Mouse (Mus musculus): ENCODE measurements around the gene Stat2. TPM values are rescaled to one million over a fixed set of nuclear protein-coding genes. Genes with fewer than 3 reads are reported as not detected.
"Not testable (repeated sequence)": the region's sequence is repeated elsewhere in the genome, so short reads cannot be mapped to it uniquely, and the experiment has no call there.

The Stat2 gene
- total RNA-seq, 2 experiments from 2014 or later: 5.9 to 7.6 TPM

DNA sequence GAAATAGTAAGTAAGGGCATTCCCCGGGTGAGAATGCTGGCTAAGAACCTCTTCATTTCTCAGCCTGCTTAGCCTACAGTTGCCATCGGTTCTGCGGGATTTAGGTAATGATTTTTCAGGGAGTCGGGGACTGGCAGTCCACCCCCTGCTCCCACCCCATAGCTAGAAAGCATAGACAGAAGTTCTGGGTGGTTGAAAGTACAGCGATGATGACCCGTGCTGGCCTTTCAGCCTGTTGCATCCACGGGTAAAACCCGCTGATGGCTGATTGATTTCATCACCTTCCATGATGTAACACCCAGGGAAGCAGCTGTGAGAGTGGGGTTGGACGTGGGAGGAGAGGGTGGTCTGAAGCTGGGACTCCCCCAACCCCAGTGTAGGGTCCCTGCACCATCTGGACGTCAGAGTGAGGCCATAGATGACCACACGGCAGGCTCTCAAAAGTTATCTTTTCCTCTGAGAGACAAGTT is 28.4 kb downstream of the Stat2 start, which contains the start of gene Il23a:
Gene Il23a (minus strand): TSS at position 51 of the 470 bp plus-strand sequence.
- no peak for DNase-seq

DNA sequence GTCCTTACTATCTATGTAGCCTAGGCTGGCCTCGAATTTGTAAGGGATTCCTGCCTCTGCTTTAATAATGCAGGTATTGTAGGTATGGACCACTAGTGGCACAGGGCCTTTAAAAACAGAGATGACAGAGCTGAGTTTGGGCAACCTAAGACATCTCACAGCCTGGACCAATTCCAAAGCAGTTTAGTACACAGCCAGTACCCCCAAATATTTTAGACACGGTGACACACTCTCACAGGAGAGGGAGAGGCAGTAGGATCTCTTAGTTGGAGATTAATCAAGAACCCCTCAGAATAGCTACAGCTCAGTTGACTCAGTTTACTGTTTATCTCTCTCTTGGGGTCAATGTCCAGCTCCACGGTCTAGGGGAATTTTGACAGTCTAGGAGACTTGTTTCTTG is 32.0 kb downstream of the Stat2 start:
- DNase-seq: no peak

DNA sequence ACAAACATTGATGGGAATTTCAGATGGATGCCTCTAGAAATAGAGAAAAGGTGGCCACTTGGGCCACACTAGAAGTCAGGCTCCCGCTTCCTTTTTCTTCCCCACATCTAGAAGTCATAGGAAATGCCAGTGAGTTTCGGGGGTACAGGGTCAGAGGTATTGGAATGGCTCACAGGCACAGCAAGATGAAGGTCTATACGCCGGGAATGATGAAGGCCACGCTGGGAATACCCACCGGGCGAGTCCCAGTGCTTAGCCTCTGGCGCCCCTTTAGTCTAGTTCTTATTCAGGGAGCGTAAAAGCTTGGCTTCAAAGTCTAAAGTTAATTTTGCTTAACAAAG is 32.4 kb downstream of the Stat2 start:
- DNase-seq: peak; percentile 33

DNA sequence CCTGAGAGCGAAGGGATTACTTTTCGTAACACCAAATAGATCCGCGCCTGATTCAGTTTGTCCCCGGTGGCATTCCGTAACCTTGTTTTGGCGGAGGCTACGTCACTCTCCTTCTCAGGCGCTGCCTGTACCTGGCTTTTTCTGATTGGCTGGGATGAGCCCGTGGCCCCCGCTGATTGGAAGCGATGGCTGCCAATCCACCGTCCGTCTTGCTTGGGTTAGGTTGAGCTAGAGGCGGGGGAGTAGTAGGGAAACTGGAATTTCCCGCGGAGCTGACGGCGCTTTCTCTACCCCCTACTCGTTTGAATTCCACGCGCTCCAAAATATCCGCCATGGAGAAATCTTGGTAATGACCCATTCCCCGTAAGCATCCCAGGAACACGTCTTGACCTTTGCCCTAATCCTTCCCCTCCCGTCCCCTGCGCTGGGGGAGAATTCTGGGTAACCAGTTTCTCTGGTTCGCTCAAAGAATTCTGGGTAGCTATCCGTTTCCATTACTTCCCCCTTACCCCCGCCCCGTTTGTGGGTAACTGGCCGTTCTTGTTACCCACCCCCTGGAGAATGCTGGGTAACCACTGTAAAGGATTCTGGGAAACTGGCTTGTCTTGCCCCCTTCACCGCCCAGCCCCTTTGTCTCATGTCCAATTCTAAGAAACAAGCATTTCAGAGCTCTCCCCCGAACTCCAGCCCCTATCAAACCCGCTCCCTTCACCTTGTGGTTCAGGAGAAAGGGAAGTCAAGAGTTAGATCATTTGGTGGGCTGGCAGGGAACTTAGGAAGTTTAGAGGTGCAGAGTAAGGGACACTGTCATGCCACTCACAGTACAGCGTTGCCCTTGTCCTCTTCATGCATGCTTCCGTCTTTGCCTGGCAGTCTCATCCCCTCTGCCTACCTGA is 33.0 kb downstream of the Stat2 start, which contains the start of gene Pan2:
Gene Pan2 (plus strand): TSS at position 210 of the 896 bp plus-strand sequence.
- DNase-seq: peak; percentile 96

DNA sequence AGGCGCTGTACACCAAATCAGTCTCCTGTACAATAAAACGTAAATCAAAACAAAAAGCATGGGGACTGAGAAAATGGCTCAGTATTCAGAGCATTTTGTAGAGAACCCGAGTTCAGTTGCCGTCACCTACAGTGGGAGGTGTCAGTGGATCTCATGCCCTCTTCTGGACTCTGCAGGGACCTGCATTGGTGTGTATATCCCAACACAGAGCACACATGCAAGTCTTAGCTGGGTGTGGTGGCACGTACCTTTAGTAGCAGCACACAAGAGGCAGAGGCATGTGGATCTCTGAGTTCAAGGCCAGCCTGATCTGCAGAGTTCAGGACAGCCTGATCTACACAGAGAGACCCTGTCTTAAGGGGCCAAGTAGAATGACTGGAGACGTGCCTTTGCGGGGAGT is 39.3 kb downstream of the Stat2 start:
- no peak for DNase-seq

DNA sequence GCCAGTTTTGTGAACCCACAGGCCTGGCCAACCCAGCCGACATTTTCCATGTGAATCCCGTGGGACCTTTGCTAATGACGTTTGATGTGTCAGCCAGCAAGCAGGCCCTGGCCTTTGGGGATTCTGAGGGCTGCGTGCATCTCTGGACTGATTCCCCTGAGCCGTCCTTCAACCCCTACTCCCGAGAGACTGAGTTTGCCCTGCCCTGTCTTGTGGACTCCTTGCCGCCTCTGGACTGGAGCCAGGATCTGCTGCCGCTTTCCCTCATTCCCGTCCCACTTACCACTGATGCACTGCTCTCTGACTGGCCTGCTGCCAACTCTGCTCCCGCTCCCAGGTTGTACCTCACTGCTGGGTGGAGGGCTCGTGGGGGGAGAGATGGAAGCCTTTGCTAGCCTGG is 39.8 kb downstream of the Stat2 start:
- DNase-seq: peak; percentile 31

DNA sequence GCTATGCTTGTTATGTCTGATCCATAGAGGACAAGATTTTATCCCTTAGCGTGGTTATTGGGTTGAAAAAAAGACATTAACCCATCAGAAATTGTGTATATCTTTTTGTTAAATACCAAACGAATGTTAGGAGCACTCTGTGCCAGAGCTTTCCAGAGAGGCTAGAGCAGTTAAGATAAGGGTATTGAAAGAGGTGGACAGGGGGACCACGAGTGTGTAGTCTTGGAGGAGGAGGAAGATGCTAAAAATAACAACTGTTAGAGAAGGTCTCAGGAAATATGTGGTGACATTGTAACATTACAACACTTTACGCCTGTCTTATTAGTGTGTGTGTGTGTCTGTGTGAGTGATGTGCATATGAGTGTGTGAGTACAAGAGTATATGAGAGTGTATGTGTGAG is 40.5 kb downstream of the Stat2 start:
- DNase-seq: no peak

DNA sequence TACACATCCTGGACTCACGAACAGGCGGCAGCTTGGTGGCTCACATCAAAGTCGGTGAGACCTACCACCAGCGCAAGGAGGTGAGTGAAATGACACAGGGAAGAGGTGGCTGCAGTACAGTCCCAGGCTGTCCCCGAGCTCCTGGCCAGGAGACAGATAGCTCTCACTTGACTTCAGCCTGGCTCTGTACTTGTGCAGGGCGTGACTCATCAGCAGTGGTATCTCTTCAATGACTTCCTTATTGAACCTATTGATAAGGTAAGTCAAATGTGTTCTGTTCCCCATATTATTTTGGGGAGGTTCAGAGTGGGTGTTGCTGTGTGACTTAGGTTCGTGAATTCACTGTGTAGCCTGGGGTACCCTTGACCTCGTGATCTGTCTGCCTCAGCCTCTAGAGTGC is 45.2 kb downstream of the Stat2 start:
- DNase-seq: no peak

DNA sequence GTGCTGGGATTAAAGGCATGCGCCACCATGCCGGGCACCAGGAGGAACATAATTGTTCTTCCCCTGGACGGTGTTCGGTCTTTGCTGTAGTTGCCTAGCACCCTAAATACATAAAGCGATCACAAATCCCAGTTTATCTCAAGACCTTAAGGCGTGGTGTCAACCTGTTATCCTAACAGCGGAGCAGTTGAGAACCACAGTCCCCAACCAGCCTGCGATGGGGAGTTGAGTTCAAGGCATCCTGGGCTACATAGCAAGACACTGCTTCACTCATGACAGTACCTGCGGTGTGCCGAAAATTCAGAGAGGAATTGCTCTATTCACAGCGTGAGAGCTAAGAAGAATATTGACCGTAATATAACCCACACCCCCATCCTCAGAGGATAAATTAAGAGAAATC is 51.3 kb downstream of the Stat2 start:
- DNase-seq: no peak

DNA sequence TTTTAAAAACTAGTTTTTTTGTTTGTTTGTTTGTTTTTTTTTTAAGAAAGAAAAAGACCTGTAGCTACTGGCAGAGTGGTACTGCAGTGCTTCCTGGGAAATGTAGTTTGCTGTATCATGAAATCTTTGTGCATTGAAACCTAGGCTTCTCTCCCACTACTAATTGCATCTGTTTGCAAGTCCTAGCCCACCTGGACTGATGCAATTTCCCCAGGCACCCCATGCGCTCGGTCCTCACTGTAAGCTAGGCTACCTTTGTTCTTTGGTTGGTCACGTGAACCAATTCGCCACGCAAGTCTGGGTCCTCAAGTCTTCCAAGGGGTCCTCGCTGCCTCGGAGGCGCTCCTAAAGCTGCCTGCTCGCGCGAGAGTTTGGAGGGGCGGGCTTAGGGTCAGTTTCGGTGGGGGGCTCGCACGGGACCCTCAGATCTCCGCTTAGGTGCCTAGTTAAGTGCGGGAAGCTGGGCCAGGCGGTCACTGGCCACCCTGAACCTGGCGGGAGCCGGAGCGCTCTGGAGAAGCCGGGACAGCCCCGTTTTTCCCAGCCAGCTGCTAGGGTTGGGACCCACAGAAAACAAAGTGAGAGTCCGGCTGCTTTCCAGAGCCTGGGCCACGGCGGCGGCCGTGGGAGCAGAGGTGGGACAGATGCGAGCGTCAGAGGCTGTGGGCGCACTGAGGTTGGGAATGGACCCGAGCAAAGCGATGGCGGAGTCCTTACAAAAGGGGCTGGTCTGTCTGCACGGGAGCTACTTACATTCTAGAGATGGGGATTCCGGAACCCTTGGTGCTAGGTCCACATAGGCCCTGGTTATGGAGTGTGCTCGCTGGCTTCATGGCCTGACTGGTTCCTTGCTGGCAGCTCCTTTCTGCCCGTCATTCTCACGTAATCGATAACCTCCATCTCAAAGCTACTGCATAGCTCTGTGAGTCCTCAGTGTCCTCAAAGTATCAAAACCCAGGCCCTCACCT is 52.1 kb downstream of the Stat2 start, which contains the start of gene Cnpy2:
Gene Cnpy2 (plus strand): TSS at position 319 of the 968 bp plus-strand sequence.
- DNase-seq: peak; percentile 79

DNA sequence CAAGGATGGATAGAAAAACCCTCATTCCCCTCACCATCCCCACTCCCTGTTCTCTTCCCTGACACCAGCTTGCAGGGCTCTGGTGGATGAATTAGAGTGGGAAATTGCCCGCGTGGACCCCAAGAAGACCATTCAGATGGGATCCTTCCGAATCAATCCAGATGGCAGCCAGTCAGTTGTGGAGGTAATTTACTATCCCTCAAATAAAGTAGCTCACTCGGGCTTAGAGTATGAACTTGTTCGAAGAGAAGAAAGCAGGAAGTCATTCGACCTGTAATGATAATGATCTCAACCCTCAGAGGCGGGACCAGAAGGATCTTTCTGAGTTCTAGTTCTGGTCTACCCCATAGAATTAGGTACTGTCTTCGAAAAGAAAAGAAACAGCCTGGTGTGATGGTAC is 53.2 kb downstream of the Stat2 start:
- no peak for DNase-seq

DNA sequence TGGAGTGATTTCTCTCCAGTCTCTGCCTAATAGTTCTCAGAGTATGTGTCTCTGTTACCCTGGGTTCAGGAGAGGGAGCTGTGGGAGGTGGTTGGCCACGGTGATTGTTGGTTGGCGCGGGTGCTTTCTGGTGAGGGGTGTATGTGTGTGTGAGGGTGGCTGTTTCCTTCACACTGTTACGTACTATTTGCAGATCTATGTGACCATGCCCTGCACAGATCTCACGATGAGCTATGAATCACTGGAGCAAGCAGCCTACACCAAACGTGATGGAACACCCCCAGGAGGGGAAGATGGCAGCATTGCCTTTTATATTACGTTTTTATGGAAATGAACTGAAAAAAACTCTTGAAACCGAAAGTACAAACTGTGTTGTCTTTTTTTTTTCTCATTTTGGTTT is 56.5 kb downstream of the Stat2 start:
- no peak for DNase-seq

DNA sequence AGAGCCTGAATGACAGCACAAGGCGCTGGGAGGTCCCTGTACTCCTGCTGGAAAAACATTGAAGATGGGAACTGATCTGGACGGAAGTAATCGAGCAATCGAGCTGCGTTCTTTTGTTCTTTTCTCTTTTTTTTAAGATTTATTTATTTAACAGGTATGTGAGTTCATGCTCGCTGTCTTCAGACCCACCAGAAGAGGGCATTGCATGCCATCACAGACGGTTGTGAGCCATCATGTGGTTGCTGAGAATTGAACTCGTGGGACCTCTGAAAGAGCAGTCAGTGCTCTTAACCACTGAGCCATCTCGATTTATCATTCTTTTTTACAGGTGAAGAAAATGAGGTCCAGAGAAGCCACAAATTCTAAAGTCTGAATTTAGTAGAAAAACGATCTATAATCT is 57.3 kb downstream of the Stat2 start:
- DNase-seq: no peak

DNA sequence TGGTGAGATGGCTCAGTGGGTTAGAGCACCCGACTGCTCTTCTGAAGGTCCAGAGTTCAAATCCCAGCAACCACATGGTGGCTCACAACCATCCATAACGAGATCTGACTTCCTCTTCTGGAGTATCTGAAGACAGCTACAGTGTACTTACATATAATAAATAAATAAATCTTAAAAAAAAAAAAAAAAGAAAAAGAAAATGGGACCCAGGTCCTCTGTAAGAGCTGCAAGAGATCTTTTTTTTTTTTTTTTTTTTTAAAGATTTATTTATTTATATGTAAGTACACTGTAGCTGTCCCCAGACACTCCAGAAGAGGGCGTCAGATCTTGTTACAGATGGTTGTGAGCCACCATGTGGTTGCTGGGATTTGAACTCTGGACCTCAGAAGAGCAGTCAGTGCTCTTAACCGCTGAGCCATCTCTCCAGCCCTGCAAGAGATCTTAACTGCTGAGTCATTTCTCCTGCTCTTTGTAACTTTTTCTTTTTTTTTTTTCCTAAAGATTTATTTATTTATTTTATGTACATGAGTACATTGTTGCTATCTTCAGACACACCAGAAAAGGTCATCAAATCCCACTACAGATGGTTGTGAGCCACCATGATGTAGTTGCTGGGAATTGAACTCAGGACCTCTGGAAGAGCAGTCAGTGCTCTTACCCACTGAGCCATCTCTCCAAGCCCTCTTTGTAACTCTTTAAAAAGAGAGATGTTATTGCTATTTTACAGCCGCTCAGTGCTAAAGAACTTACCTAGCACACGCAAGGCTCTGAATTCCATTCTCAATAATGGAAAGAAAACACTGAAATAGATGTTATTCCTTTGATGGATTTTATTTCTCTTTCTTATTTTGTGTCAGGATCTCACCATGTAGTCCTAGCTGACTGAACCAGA is 62.2 kb downstream of the Stat2 start:
- not testable (repeated sequence) for DNase-seq

DNA sequence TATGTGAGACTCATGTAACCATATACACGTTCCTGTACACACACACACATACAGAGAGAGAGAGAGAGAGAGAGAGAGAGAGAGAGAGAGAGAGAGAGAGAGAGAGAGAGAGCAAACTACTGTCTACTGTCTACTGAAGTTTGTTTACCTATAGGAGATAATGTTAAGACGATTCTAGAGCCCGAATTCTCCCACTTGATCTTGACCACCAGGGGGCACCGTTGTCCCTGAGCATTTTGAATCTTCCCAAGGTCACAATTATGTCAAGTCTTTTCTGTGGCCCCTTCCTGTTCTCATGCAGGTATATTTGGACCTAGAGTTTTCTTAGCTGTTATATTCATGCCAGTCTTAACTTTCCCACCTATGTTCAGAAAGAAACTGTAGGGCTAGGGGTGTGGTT is 65.2 kb downstream of the Stat2 start:
- DNase-seq: peak; percentile 80

DNA sequence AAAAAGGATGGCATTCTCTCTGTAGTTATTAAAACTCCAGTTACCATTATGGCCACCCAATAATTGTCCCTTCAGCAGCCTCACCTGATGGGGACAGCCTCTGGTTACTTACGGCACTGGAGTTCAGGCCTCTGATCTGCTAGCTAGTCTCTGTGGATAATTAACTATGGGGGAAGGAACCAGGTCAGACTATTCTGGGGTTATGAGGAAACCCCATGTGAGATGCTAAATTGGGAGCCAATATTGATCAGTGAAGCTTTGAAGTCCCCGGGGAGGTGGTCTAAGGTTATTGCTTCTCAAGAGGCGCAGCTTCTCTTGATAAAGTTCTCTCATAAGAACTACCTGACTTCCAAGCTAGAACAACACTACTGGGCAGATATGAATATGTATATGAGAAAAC is 65.8 kb downstream of the Stat2 start:
- DNase-seq: no peak

DNA sequence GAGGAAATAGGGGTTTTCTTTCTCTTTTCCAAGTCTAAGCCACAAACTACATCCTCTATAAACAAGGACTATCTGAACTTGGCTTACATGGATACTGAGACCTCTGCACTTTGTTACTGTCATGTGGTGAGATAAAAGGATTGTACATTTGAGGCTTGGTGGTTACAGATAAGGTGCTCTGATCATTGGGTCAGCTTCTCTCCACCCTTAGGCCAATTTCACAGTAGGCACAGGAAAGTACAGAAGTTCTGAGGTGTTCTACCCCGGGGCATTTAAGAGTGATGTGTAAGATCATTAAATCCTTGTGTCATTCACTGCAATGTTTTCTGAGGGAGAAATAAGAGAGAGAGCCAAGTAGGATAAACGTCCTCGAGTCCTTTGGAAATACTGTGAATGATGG is 66.2 kb downstream of the Stat2 start:
- no peak for DNase-seq

DNA sequence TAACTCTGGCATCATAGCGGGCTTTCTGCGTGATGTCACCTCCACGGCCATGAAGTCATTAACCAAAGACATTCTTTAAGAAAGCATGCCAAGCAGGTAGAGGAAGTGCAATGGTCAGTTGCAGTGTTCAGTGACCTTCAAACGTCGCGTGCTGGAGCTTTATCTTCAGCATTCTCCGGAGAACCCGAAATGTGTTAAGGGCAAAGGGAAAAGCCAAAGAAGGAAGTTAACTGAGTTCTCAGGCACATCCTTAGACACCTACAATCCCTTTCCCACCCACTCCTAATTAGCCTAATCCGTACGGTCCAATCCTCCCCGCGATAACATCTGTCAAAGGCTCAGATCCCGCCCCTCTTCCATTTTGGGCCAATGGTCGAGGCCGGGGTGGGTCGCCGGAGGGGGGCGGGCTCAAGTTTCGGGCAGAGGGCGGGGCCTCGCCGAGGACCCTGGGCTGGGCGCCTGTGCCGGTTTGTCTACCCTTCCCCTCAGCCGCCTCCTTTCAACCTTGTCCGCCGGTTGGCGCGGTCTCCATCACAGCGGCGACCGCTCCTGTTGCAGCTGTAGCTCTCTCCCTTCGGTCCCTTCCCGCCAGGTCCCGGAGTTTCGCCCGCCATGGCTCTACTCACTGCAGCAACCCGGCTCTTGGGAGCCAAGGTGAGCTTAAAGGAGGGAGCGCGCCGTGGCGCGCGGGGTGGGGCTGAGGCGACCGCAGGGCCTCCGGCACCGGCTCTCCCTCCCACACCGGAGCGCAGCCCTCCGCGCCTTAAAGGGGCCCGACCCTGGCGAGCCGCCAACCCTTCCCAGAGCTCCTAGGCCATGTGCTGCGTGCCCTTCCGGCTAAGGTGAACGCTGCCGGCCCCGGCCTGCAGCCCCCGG is 67.2 kb downstream of the Stat2 start, which contains the start of gene Cs:
Gene Cs (plus strand): TSS at position 429 of the 876 bp plus-strand sequence.
- DNase-seq: peak; percentile 97

DNA sequence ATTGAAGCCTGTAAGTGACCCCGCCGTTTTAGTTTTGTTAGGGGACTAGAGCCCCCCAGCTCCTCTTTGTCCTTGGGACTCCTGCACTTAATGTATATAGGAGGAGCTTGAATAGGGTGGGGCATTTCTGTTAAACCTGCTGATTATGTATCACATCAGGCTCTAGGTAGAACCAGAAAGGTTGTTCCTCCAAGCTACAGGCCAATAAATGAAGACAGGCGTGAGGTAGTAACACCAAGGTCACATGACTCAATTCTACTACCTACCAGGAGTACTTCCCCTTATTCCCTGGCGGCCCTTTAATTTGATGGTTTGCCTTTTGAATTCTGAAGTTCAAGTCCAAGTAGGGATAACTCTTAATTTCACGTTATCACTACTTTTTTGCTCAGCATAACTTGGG is 68.1 kb downstream of the Stat2 start:
- no peak for DNase-seq

DNA sequence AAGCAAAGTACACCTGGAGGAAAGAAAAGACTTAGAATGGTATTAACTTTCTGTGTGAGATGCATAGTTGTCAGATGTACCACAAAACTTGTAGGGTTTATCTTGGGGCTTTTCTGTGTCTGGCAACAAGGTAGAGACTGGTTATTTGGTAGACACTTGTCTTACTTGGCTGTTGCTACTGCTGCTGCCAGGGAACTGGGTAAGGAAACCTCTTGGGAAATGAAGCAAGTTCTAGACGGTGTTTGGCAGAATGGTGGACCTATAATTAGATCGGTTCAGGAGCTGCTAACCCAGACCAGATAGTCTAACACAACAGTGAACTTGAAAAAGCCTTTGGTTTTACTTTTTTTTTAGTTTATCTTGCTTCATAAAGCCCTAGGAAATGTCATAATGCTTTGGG is 68.6 kb downstream of the Stat2 start:
- DNase-seq: no peak

DNA sequence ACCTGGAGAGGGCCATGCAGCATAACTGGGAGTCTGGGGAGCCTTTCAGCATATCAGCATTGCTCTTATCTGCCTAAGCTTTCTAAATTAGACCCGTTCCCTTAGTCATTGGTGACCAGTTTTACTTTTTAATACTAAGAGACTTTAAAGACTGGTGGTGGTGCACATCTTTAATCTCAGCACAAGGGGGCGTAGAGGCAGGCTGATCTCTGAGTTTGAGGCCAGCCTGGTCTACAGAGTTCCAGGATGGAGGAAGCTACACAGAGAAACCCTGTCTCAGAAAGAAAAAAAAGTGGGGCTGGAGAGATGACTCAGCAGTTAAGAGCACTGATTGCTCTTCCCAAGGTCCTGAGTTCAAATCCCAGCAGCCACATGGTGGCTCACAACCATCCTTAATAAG is 69.9 kb downstream of the Stat2 start:
- DNase-seq: no peak
